Mouse (Mus musculus) cerebellum, adult 2 months (tissue): ENCODE measurements around the gene Lat.

Experiments used
- CTCF ChIP-seq: fragments of 200-500 bp; IDR thresholded peaks from 2 replicates; pipeline ENCODE4 v1.5.1; 2011; ENCODE audit warnings: low read depth, mild to moderate bottlenecking, control low read depth, low read length, moderate library complexity, borderline replicate concordance; ENCODE audit not compliant: insufficient read depth
- POLR2A ChIP-seq: fragments of 200-500 bp; IDR thresholded peaks from 2 replicates; pipeline ENCODE4 v1.6.1; 2011; ENCODE audit warnings: low read length, control low read depth, borderline replicate concordance; ENCODE audit not compliant: insufficient read depth

GRCm38 (mm10) chr7:126408686-126409085 is 39.3 kb upstream of the Lat start:
- no peak for TF ChIP-seq CTCF
- TF ChIP-seq POLR2A, result no peak
